Mouse (Mus musculus) CH12.LX (cell line): ENCODE results near the gene Astl. TPM values are rescaled to one million over a fixed set of nuclear protein-coding genes. Genes with fewer than 3 reads are reported as not detected.

ENCODE experiments used
- DNase-seq: peaks from one replicate; pipeline ENCODE4 v3.0.0-alpha.2; 2013; ENCODE audit errors: extremely low read depth
- H3K27ac ChIP-seq: 2 replicates; pipeline ENCODE4 v1.5.1; 2012; ENCODE audit warnings: low read depth, mild to moderate bottlenecking, control low read depth, moderate library complexity; ENCODE audit not compliant: insufficient read depth
- H3K27me3 ChIP-seq: replicated peaks from 2 replicates; pipeline ENCODE3; 2012; ENCODE audit warnings: inconsistent platforms
- H3K36me3 ChIP-seq, 2 experiments: replicated peaks in 1 of 2; 2 replicates each; pipeline versions ENCODE3 to v1.6.1; 2012; ENCODE audit warnings: inconsistent platforms in 1 of 2, low read length in 1 of 2, mild to moderate bottlenecking in 1 of 2, mixed read lengths in 1 of 2, moderate library complexity in 1 of 2; ENCODE audit not compliant: control insufficient read depth in 1 of 2, insufficient read depth in 1 of 2
- H3K4me1 ChIP-seq, 2 experiments: 2 replicates each; pipeline ENCODE4 v1.6.1; 2012; ENCODE audit warnings: inconsistent platforms in 1 of 2, moderate library complexity in 1 of 2; ENCODE audit not compliant: insufficient read depth in 2 of 2, control insufficient read depth in 1 of 2
- H3K4me2 ChIP-seq: 2 replicates; pipeline ENCODE4 v1.6.1; 2012; ENCODE audit warnings: low read depth, mild to moderate bottlenecking, control low read depth; ENCODE audit not compliant: poor library complexity, insufficient read depth, severe bottlenecking
- H3K4me3 ChIP-seq, 3 experiments: fragments of 150-350 bp in 1 of 3; sonication (generic) in 1 of 3; replicated peaks in 1 of 3; 2 replicates each; pipeline versions ENCODE3 to v1.5.1; 2011 to 2012; ENCODE audit warnings: low read depth in 2 of 3, low read length in 2 of 3, mild to moderate bottlenecking in 2 of 3, moderate library complexity in 2 of 3, control low read depth in 1 of 3, improper control_type of control experiment in 1 of 3, inconsistent platforms in 1 of 3, mixed read lengths in 1 of 3; ENCODE audit not compliant: poor library complexity in 1 of 3
- H3K79me2 ChIP-seq: replicated peaks from 2 replicates; pipeline ENCODE4 v1.6.1; 2012; ENCODE audit warnings: mild to moderate bottlenecking, moderate library complexity; ENCODE audit not compliant: control insufficient read depth, poor library complexity, insufficient read depth, severe bottlenecking; ENCODE audit errors: extremely low read depth
- H3K9ac ChIP-seq: 2 replicates; pipeline ENCODE4 v1.6.1; 2012; ENCODE audit warnings: low read depth, mild to moderate bottlenecking, control low read depth, moderate library complexity; ENCODE audit not compliant: insufficient read depth
- H3K9me3 ChIP-seq: replicated peaks from 2 replicates; pipeline ENCODE3; 2012; ENCODE audit warnings: low read length, inconsistent platforms, mixed read lengths
- BHLHE40 ChIP-seq: IDR thresholded peaks from 2 replicates; pipeline ENCODE4 v1.6.1; 2011; ENCODE audit warnings: mild to moderate bottlenecking, low read depth, low read length, improper control_type of control experiment
- CHD1 ChIP-seq: IDR thresholded peaks from 2 replicates; pipeline ENCODE4 v1.6.1; 2012; ENCODE audit warnings: low read depth, low read length, improper control_type of control experiment, inconsistent platforms
- CHD2 ChIP-seq: IDR thresholded peaks from 2 replicates; pipeline ENCODE4 v1.6.1; 2011; ENCODE audit warnings: low read length, improper control_type of control experiment
- CTCF ChIP-seq, 2 experiments: IDR thresholded peaks in 1 of 2; conservative IDR thresholded peaks in 1 of 2; 2 replicates each; pipeline ENCODE4 v1.5.1; 2011 to 2012; ENCODE audit warnings: low read depth in 2 of 2, low read length in 2 of 2, improper control_type of control experiment in 1 of 2, inconsistent platforms in 1 of 2, mild to moderate bottlenecking in 1 of 2, moderate library complexity in 1 of 2
- E2F4 ChIP-seq: IDR thresholded peaks from 2 replicates; pipeline ENCODE4 v1.6.1; 2011; ENCODE audit warnings: low read depth, low read length, improper control_type of control experiment; ENCODE audit not compliant: insufficient replicate concordance
- ELF1 ChIP-seq: IDR thresholded peaks from 2 replicates; pipeline ENCODE4 v1.6.1; 2014; ENCODE audit warnings: low read depth, mild to moderate bottlenecking, inconsistent platforms, low read length, improper control_type of control experiment
- EP300 ChIP-seq: IDR thresholded peaks from 2 replicates; pipeline ENCODE4 v1.6.1; 2011; ENCODE audit warnings: low read length, improper control_type of control experiment
- ETS1 ChIP-seq: conservative IDR thresholded peaks from 2 replicates; pipeline ENCODE4 v1.6.1; 2012; ENCODE audit warnings: low read depth, mild to moderate bottlenecking, inconsistent platforms, low read length, improper control_type of control experiment, moderate library complexity
- GABPA ChIP-seq: IDR thresholded peaks from 2 replicates; pipeline ENCODE4 v1.6.1; 2012; ENCODE audit warnings: low read depth, low read length, improper control_type of control experiment, inconsistent platforms; ENCODE audit not compliant: insufficient replicate concordance
- HCFC1 ChIP-seq: IDR thresholded peaks from 2 replicates; pipeline ENCODE4 v1.6.1; 2012; ENCODE audit warnings: low read depth, mild to moderate bottlenecking, inconsistent platforms, low read length, improper control_type of control experiment
- JUND ChIP-seq: conservative IDR thresholded peaks from 2 replicates; pipeline ENCODE4 v1.6.1; 2011; ENCODE audit warnings: low read depth, low read length, improper control_type of control experiment
- MAFK ChIP-seq: IDR thresholded peaks from 2 replicates; pipeline ENCODE4 v1.6.1; 2011; ENCODE audit warnings: low read length, improper control_type of control experiment; ENCODE audit not compliant: insufficient replicate concordance
- MAZ ChIP-seq: IDR thresholded peaks from 2 replicates; pipeline ENCODE4 v1.6.1; 2012; ENCODE audit warnings: low read depth, mild to moderate bottlenecking, inconsistent platforms, low read length, improper control_type of control experiment, moderate library complexity
- MYC ChIP-seq: IDR thresholded peaks from 2 replicates; pipeline ENCODE4 v1.6.1; 2011; ENCODE audit warnings: low read depth, mild to moderate bottlenecking, improper control_type of control experiment, low read length
- NELFE ChIP-seq: IDR thresholded peaks from 2 replicates; pipeline ENCODE4 v1.6.1; 2011; ENCODE audit warnings: low read depth, low read length, improper control_type of control experiment
- PAX5 ChIP-seq: IDR thresholded peaks from 2 replicates; pipeline ENCODE4 v1.6.1; 2012; ENCODE audit warnings: low read length, inconsistent platforms, mixed read lengths
- POLR2AphosphoS2 ChIP-seq: IDR thresholded peaks from 2 replicates; pipeline ENCODE4 v1.6.1; 2011; ENCODE audit warnings: low read depth, low read length, improper control_type of control experiment
- RAD21 ChIP-seq: IDR thresholded peaks from 2 replicates; pipeline ENCODE4 v1.6.1; 2011; ENCODE audit warnings: low read depth, mild to moderate bottlenecking, low read length, improper control_type of control experiment, moderate library complexity
- RCOR1 ChIP-seq: conservative IDR thresholded peaks from 2 replicates; pipeline ENCODE4 v1.6.1; 2012; ENCODE audit warnings: low read depth, mild to moderate bottlenecking, inconsistent platforms, low read length, improper control_type of control experiment
- SIN3A ChIP-seq: IDR thresholded peaks from 2 replicates; pipeline ENCODE4 v1.6.1; 2012; ENCODE audit warnings: low read length, improper control_type of control experiment, inconsistent platforms
- UBTF ChIP-seq: IDR thresholded peaks from 2 replicates; pipeline ENCODE4 v1.6.1; 2012; ENCODE audit warnings: low read depth, mild to moderate bottlenecking, inconsistent platforms, low read length, improper control_type of control experiment, moderate library complexity
- USF1 ChIP-seq: IDR thresholded peaks from 2 replicates; pipeline ENCODE4 v1.6.1; 2014; ENCODE audit warnings: low read depth, mild to moderate bottlenecking, inconsistent platforms, low read length, improper control_type of control experiment
- USF2 ChIP-seq: conservative IDR thresholded peaks from 2 replicates; pipeline ENCODE4 v1.6.1; 2011; ENCODE audit warnings: low read depth, low read length, improper control_type of control experiment
- ZC3H11A ChIP-seq: IDR thresholded peaks from 2 replicates; pipeline ENCODE4 v1.6.1; 2012; ENCODE audit warnings: low read depth, mild to moderate bottlenecking, inconsistent platforms, low read length, improper control_type of control experiment
- ZKSCAN1 ChIP-seq: IDR thresholded peaks from 2 replicates; pipeline ENCODE4 v1.6.1; 2012; ENCODE audit warnings: low read depth, inconsistent platforms, low read length, improper control_type of control experiment, borderline replicate concordance
- dilution Hi-C: fragments of 300-500 bp; cut with MboI; formaldehyde crosslinking; loops from 2 replicates; pipeline ENCODE4 v1.14.3; 2020; ENCODE audit warnings: low sequenced_read_pairs; ENCODE audit not compliant: extremely low pct_unique_long_range_greater_than_20kb, extremely low pct_ligation_motif_present
- in situ Hi-C: fragments of 300-500 bp; cut with MboI; formaldehyde crosslinking; loops from 3 replicates; pipeline ENCODE4 v1.14.3; 2019; ENCODE audit warnings: low sequenced_read_pairs, low pct_ligation_motif_present, low pct_unique_long_range_greater_than_20kb, mixed read lengths
- polyA plus RNA-seq: library from polyadenylated mRNA; unstranded; fragments of >175 nt; gene quantifications from 2 replicates; pipeline ENCODE4 v1.2.1, GENCODE M21; 2012; ENCODE audit warnings: low read depth; ENCODE audit not compliant: insufficient read length
- total RNA-seq, 2 experiments: library from RNA; depleted of rRNA; stranded (reverse); fragments of 300-350 nt in 1 of 2; fragments of >200 nt in 1 of 2; gene quantifications; 2 replicates each; pipeline ENCODE4 v1.2.3; 2012 to 2014

Gene Astl
- total and polyA plus RNA-seq, 3 experiments, result 0.08 TPM; not detected in 2

GRCm38 (mm10) chr2:127394606-127395161 is 56.2 kb downstream of the Astl start:
- TF ChIP-seq PAX5 (no peak), SIN3A (no peak), CHD2 (no peak), UBTF (no peak), USF2 (no peak), CHD1 (no peak), ELF1 (no peak), RCOR1 (no peak), RAD21 (no peak), E2F4 (no peak), CTCF (conservative IDR thresholded peaks at IDR 0.05 in 1 of 2, IDR thresholded peaks at IDR 0.05 in 1 of 2; ENCODE audit: low read depth in 2 of 2, low read length in 2 of 2) (no peak), NELFE (no peak), MAZ (no peak), HCFC1 (no peak), ETS1 (no peak)
- DNase-seq, result no peak
- Histone ChIP-seq H3K79me2 (no peaks in the 10 kb centered on the region), H3K36me3 (no peaks in the 10 kb centered on the region), H3K27me3 (no peaks in the 10 kb centered on the region), H3K4me2 (no peak overlapping the region), H3K9ac (no peak overlapping the region), H3K9me3 (no peaks in the 10 kb centered on the region), H3K4me3 (no peak overlapping the region), H3K4me1 (peaks cover 0 to 6% of the 10 kb centered on the region in 2 experiments; a peak in 1 of 4 replicates), H3K27ac (no peak overlapping the region)
- dilution Hi-C loops (no loop called here), in situ Hi-C loops (no loop called here)

- dilution Hi-C loops (no loop called here), in situ Hi-C loops (no loop called here)
- no peaks in the 10 kb centered on the region for H3K79me2 ChIP-seq
- H3K9me3 ChIP-seq, result no peaks in the 10 kb centered on the region
- H3K27ac ChIP-seq, result no peak overlapping the region
- no peak for TF ChIP-seq ZKSCAN1
- no peak for TF ChIP-seq UBTF
- no peak for TF ChIP-seq USF1
- TF ChIP-seq MAFK, result no peak
- TF ChIP-seq GABPA, result no peak
- TF ChIP-seq RCOR1, result no peak
- TF ChIP-seq NELFE, result no peak
- TF ChIP-seq ZC3H11A, result no peak
- no peak for TF ChIP-seq MYC
- no peak for TF ChIP-seq EP300
- no peak for TF ChIP-seq POLR2AphosphoS2
- TF ChIP-seq JUND, result no peak
- no peak for TF ChIP-seq ETS1
- TF ChIP-seq PAX5, result no peak
- TF ChIP-seq BHLHE40, result no peak
- H3K4me1 ChIP-seq, result peaks cover 0 to 6% of the 10 kb centered on the region in 2 experiments; a peak in 1 of 4 replicates
- H3K4me2 ChIP-seq, result no peak overlapping the region
- H3K27me3 ChIP-seq, result no peaks in the 10 kb centered on the region
- no peak overlapping the region for H3K4me3 ChIP-seq
- no peaks in the 10 kb centered on the region for H3K36me3 ChIP-seq
- H3K9ac ChIP-seq, result no peak overlapping the region
- no peak for DNase-seq
These were observed 60.3 kb downstream of the Astl start for GRCm38 (mm10) chr2:127398738-127399137.
